Mouse (Mus musculus): ENCODE data around the gene Olfr406. TPM values are rescaled to one million over a fixed set of nuclear protein-coding genes. Genes with fewer than 3 reads are reported as not detected.

The Olfr406 gene
- not detected in 2 replicates for polyA plus RNA-seq (2012)

GRCm38 (mm10) chr11:74259508-74259907 lies at the start of gene Olfr406:
TSS of gene Olfr406 (plus strand) at chr11:74259808.

GRCm38 (mm10) chr11:74211279-74211678 lies 48.3 kb upstream of the Olfr406 start, which contains the start of gene Olfr43:
TSS of gene Olfr43 (minus strand) at chr11:74211379.

DNA sequence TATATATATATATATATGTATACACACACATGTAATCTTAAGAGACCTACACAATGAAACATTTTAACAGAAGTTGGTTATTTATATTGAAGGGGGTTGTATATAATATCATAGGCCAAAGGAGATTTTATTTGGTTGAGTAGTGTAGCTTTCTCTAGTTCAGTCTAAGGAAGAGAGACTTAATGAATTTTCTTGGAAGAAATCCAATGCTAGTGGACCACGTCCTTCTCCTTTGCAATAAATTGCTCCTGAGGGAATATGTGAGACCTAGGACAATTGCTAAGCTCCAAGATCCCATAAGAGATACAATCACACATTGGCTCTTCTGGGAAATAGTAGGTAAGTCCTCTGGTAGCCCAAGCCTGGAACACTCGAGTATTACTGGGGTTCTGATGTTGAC lies 23.8 kb downstream of the Olfr406 start, which contains the start of gene Olfr59:
Gene Olfr59 (plus strand): TSS at position 301 of the 400 bp plus-strand sequence.

Other genes with a start within 250 kb of the Olfr406 start
- not detected in 2 replicates for gene Olfr139, start 203.3 kb upstream of the Olfr406 start, polyA plus RNA-seq (2012)
- not detected in 2 replicates for gene Olfr399, start 203.2 kb upstream of the Olfr406 start, polyA plus RNA-seq (2012)
- gene Zfp616, start 189.9 kb upstream of the Olfr406 start, polyA plus RNA-seq (2012) = not detected in 2 replicates
- gene Olfr401, start 146.1 kb upstream of the Olfr406 start, polyA plus RNA-seq (2012) = not detected in 2 replicates
- gene Olfr402, start 106.3 kb upstream of the Olfr406 start, polyA plus RNA-seq (2012) = not detected in 2 replicates
- not detected in 2 replicates for gene Olfr403, start 73.6 kb upstream of the Olfr406 start, polyA plus RNA-seq (2012)
- not detected in 2 replicates for gene Olfr43, start 48.4 kb upstream of the Olfr406 start, polyA plus RNA-seq (2012)
- not detected in 2 replicates for gene Olfr59, start 23.9 kb downstream of the Olfr406 start, polyA plus RNA-seq (2012)
- not detected in 2 replicates for gene Olfr410, start 78.2 kb downstream of the Olfr406 start, polyA plus RNA-seq (2012)
- not detected in 2 replicates for gene Olfr411, start 92.8 kb downstream of the Olfr406 start, polyA plus RNA-seq (2012)
- gene Olfr412, start 102.3 kb downstream of the Olfr406 start, polyA plus RNA-seq (2012) = not detected in 2 replicates

Data from megakaryocyte-erythroid progenitor cell, adult 5 weeks (primary cell).